ENCODE assay signal across 8 mouse cellular contexts in the genomic region with DNA sequence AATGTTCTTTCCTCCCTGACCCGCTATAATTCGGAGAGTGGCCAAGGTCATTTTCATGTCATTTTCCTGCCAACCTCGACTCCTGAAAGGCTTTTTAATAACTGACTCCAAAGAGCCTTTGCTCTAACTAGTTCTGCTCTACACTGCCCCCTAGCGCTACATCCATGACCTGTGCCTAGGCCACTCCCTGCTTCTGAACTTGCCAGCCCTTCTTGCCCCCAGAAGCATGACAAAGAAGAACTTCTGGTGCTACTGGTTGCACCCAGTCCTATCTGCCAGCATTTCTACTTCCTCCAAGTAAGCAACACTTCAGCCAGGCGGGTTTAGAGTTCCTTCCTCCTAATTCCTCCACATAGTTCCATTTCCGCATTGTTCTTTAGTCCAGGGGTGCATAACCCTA. TPM values are rescaled to one million over a fixed set of nuclear protein-coding genes. Genes with fewer than 3 reads are reported as not detected.
DNase-seq lines count a peak whose midpoint lies in the region; ATAC-seq and TF ChIP-seq lines count a peak whose summit lies in the region.

No protein-coding gene starts in this region.

- no peak overlapping the region for H3K4me2 ChIP-seq in intestine, postnatal 0 days (replicated peaks; ENCODE audit: low read depth)
- H3K4me2 ChIP-seq in intestine, embryonic 16.5 days (ENCODE audit: low read depth, low read length), result no peak overlapping the region

- no peak for ATAC-seq in intestine, postnatal 0 days
- no peak for ATAC-seq in intestine, embryonic 16.5 days
- ATAC-seq in CD4-positive, CD25-positive, alpha-beta regulatory T cell, adult 4 months, result peak; percentile 27

- no peak overlapping the region for H3K9ac ChIP-seq in intestine, postnatal 0 days (ENCODE audit: low read depth, low read length)
- no peak overlapping the region for H3K9ac ChIP-seq in intestine, embryonic 16.5 days (ENCODE audit: low read depth, low read length)

- H3K9me3 ChIP-seq in intestine, postnatal 0 days (ENCODE audit: control insufficient read depth), result no peaks in the 10 kb centered on the region
- H3K9me3 ChIP-seq in intestine, embryonic 16.5 days (ENCODE audit: control insufficient read depth, low read length), result no peaks in the 10 kb centered on the region

- intact Hi-C loops in gastrocnemius, postnatal 14 days (cut with DNase I; ENCODE audit: low total_unique reads), result no loop called here

- H3K27me3 ChIP-seq in intestine, postnatal 0 days (replicated peaks; ENCODE audit: control insufficient read depth, insufficient read depth, low read length), result no peaks in the 10 kb centered on the region
- no peaks in the 10 kb centered on the region for H3K27me3 ChIP-seq in intestine, embryonic 16.5 days (replicated peaks; ENCODE audit: control insufficient read depth, insufficient read depth, low read length)

- 52% methylated on average over 6 of the region's 6 CpGs for WGBS in intestine, postnatal 0 days
- WGBS in intestine, embryonic 16.5 days, result 47% methylated on average over 6 of the region's 6 CpGs
- WGBS in bone marrow, adult 2 months, result 14% methylated on average over 6 of the region's 6 CpGs
- WGBS in lung, adult 2 months, result 41% methylated on average over 6 of the region's 6 CpGs

- TF ChIP-seq CTCF in intestine, postnatal 0 days (IDR thresholded peaks at IDR 0.05; ENCODE audit: low read depth), result peak; percentile 59
- TF ChIP-seq CTCF in bone marrow, adult 2 months (IDR thresholded peaks at IDR 0.05; ENCODE audit: control insufficient read depth, insufficient read depth, low read length), result peak; percentile 61
- TF ChIP-seq CTCF in lung, adult 2 months (IDR thresholded peaks at IDR 0.05; ENCODE audit: insufficient read depth, low read length), result peak; percentile 60

- no peak overlapping the region for H3K4me3 ChIP-seq in intestine, postnatal 0 days (ENCODE audit: low read depth, low read length)
- H3K4me3 ChIP-seq in intestine, embryonic 16.5 days (ENCODE audit: low read length), result no peak overlapping the region
- no peak overlapping the region for H3K4me3 ChIP-seq in bone marrow, adult 2 months (replicated peaks; ENCODE audit: control insufficient read depth, low read depth, low read length)
- H3K4me3 ChIP-seq in lung, adult 2 months (replicated peaks; ENCODE audit: extremely low read depth, low read depth, low read length), result no peak overlapping the region

- H3K4me1 ChIP-seq in intestine, postnatal 0 days (replicated peaks; ENCODE audit: control insufficient read depth, insufficient read depth, low read length), result no peaks in the 10 kb centered on the region
- H3K4me1 ChIP-seq in intestine, embryonic 16.5 days (ENCODE audit: control insufficient read depth, insufficient read depth, low read length), result no peaks in the 10 kb centered on the region
- peaks cover 5% of the 10 kb centered on the region for H3K4me1 ChIP-seq in bone marrow, adult 2 months (ENCODE audit: control insufficient read depth, insufficient read depth, low read length)
- H3K4me1 ChIP-seq in lung, adult 2 months (ENCODE audit: control insufficient read depth, insufficient read depth, low read length), result peaks cover 3% of the 10 kb centered on the region; the same call in 1 of the 2 replicates

- no peaks in the 10 kb centered on the region for H3K36me3 ChIP-seq in intestine, postnatal 0 days (ENCODE audit: control insufficient read depth, insufficient read depth)
- no peaks in the 10 kb centered on the region for H3K36me3 ChIP-seq in intestine, embryonic 16.5 days (ENCODE audit: control insufficient read depth, insufficient read depth, low read length)

- TF ChIP-seq POLR2A in bone marrow, adult 2 months (IDR thresholded peaks at IDR 0.05; ENCODE audit: borderline replicate concordance, control insufficient read depth, low read depth, low read length), result no peak
- TF ChIP-seq POLR2A in lung, adult 2 months (IDR thresholded peaks at IDR 0.05; ENCODE audit: borderline replicate concordance, extremely low read depth, low read depth, low read length), result no peak

- H3K27ac ChIP-seq in intestine, postnatal 0 days (ENCODE audit: low read depth, low read length), result peak overlapping the region; percentile 46; the same call in 1 of the 2 replicates
- H3K27ac ChIP-seq in intestine, embryonic 16.5 days (ENCODE audit: low read length), result no peak overlapping the region
- H3K27ac ChIP-seq in bone marrow, adult 2 months (ENCODE audit: control insufficient read depth, insufficient read depth, low read depth, low read length, poor library complexity), result no peak overlapping the region

- peak; percentile 51 for DNase-seq in gastrocnemius, postnatal 14 days
- DNase-seq in lung, adult 2 months, result peak; percentile 42
- peak; percentile 77 to 84 for DNase-seq in spleen, postnatal 36 days (ENCODE audit: low spot score in 2 of 2)
- no peak for DNase-seq in urinary bladder, adult 2 months (ENCODE audit: low spot score)

RNA-seq across cellular contexts. Expression of gene Tmsb4x, which starts 20.1 kb away (rescaled TPM):
- polyA plus RNA-seq in intestine, postnatal 0 days (2015; fragmentation: Nextera tagmentation; extraction: Ambion mirVana), result 4,093 and 4,486 TPM in 2 replicates
- polyA plus RNA-seq in intestine, embryonic 16.5 days (2015; fragmentation: Nextera tagmentation; extraction: Ambion mirVana), result 2,883 and 3,085 TPM in 2 replicates
- over 10,000 TPM; 10,426 to 12,113 TPM for polyA plus RNA-seq in CD4-positive, CD25-positive, alpha-beta regulatory T cell, adult 4 months (2017; shearing (Covaris generic))
- polyA plus RNA-seq in bone marrow, adult 2 months (2011; ENCODE audit: insufficient read depth, insufficient read length, low replicate concordance, missing spikeins), result 2,117 and 3,348 TPM in 2 replicates
- total RNA-seq in gastrocnemius, postnatal 14 days (2021), result 100 to 1,000 TPM; 342 to 412 TPM
- 450 and 779 TPM in 2 replicates for polyA plus RNA-seq in lung, adult 2 months (2012; rRNA removed)
- 4,214 and 4,914 TPM in 2 replicates for polyA plus RNA-seq in urinary bladder, adult 2 months (2012; rRNA removed)

RNA-seq across cellular contexts. Expression of gene Tlr8, which starts 34.9 kb away (rescaled TPM):
- 0.14 and 0.34 TPM in 2 replicates for polyA plus RNA-seq in intestine, postnatal 0 days (2015; fragmentation: Nextera tagmentation; extraction: Ambion mirVana)
- 0.35 and 0.66 TPM in 2 replicates for polyA plus RNA-seq in intestine, embryonic 16.5 days (2015; fragmentation: Nextera tagmentation; extraction: Ambion mirVana)
- under 1 TPM in 1 of 2 experiments, not detected in 1; 0.13 TPM for polyA plus RNA-seq in CD4-positive, CD25-positive, alpha-beta regulatory T cell, adult 4 months (2017; shearing (Covaris generic))
- 1.4 and 1.5 TPM in 2 replicates for polyA plus RNA-seq in bone marrow, adult 2 months (2011; ENCODE audit: insufficient read depth, insufficient read length, low replicate concordance, missing spikeins)
- under 1 TPM; 0.45 to 0.95 TPM for total RNA-seq in gastrocnemius, postnatal 14 days (2021)
- 1.4 and 2.5 TPM in 2 replicates for polyA plus RNA-seq in lung, adult 2 months (2012; rRNA removed)
- polyA plus RNA-seq in urinary bladder, adult 2 months (2012; rRNA removed), result 1.9 TPM in 2 replicates
